Mouse (Mus musculus) frontal cortex, postnatal 36 days (tissue): ENCODE results near the gene Sprr2h.
A peak's percentile ranks its signal among the peaks of the same experiment; 100 is the strongest.

Source experiments
- DNase-seq, 2 experiments: peaks; one replicate each; pipeline ENCODE4 v3.0.0; 2022; ENCODE audit warnings: low spot score in 2 of 2

The Sprr2h gene

GRCm38 (mm10) chr3:92385385-92385784 is at the start of gene Sprr2h:
TSS of gene Sprr2h (plus strand) at chr3:92385685.
- DNase-seq = no peak

- no peak for DNase-seq
These were observed 49.2 kb upstream of the Sprr2h start for GRCm38 (mm10) chr3:92336278-92336677.

GRCm38 (mm10) chr3:92338840-92339239 is 46.6 kb upstream of the Sprr2h start, which contains the start of gene Sprr2d:
TSS of gene Sprr2d (plus strand) at chr3:92339140.
- no peak for DNase-seq

GRCm38 (mm10) chr3:92351843-92352242 is 33.6 kb upstream of the Sprr2h start, which contains the start of gene Sprr2e:
TSS of gene Sprr2e (plus strand) at chr3:92352143.
- DNase-seq = no peak

- DNase-seq = no peak
These were observed 23.9 kb upstream of the Sprr2h start for GRCm38 (mm10) chr3:92361619-92362018.

- DNase-seq = no peak
These were observed 20.6 kb upstream of the Sprr2h start, which contains the start of gene Sprr2f for GRCm38 (mm10) chr3:92364887-92365286. TSS of gene Sprr2f (plus strand) at chr3:92365187.

- no peak for DNase-seq
These were observed 11.9 kb upstream of the Sprr2h start for GRCm38 (mm10) chr3:92373613-92374012.

- DNase-seq = peak in 1 of 2 experiments; percentile 2
These were observed 8.8 kb downstream of the Sprr2h start for GRCm38 (mm10) chr3:92394301-92394700.

GRCm38 (mm10) chr3:92407691-92408090 is 22.2 kb downstream of the Sprr2h start, which contains the start of gene Sprr2i:
TSS of gene Sprr2i (plus strand) at chr3:92407991.
- DNase-seq = no peak

GRCm38 (mm10) chr3:92417782-92418181 is 32.3 kb downstream of the Sprr2h start, which contains the start of gene Sprr2j-ps:
TSS of gene Sprr2j-ps (plus strand) at chr3:92418082.
- no peak for DNase-seq

GRCm38 (mm10) chr3:92429323-92429722 is 43.8 kb downstream of the Sprr2h start, which contains the start of gene Gm9774:
TSS of gene Gm9774 (minus strand) at chr3:92429423.
- no peak for DNase-seq

- DNase-seq = no peak
These were observed 46.8 kb downstream of the Sprr2h start, which contains the start of gene Sprr2k for GRCm38 (mm10) chr3:92432282-92432681. TSS of gene Sprr2k (plus strand) at chr3:92432582.
